Mouse (Mus musculus) layer of hippocampus, postnatal 14 days (tissue): ENCODE measurements around the gene Pde10a. TPM values are rescaled to one million over a fixed set of nuclear protein-coding genes. Genes with fewer than 3 reads are reported as not detected.

Experiments used
- DNase-seq, 2 experiments: peaks; one replicate each; pipeline ENCODE4 v3.0.0; 2021 to 2022; ENCODE audit warnings: low spot score in 2 of 2, mixed read lengths in 1 of 2
- total RNA-seq, 2 experiments: library from RNA; stranded (reverse); gene quantifications; 2 replicates each; pipeline ENCODE4 v1.2.3; 2021

Pde10a gene
- total RNA-seq, 2 experiments from 2014 or later: 66.5 to 67.2 TPM

- no peak for DNase-seq
Observed at GRCm38 (mm10) chr17:8798531-8799295, 273.5 kb downstream of the Pde10a start.

- no peak for DNase-seq
Observed at GRCm38 (mm10) chr17:8799296-8799731, 274.1 kb downstream of the Pde10a start.

- no peak for DNase-seq
Observed at GRCm38 (mm10) chr17:8799914-8800420, 274.8 kb downstream of the Pde10a start.

GRCm38 (mm10) chr17:8800478-8801082, 275.4 kb downstream of the Pde10a start:
- DNase-seq: no peak

- peak; percentile 67 to 70 for DNase-seq
Observed at GRCm38 (mm10) chr17:8801083-8801854, 276.1 kb downstream of the Pde10a start.

- no peak for DNase-seq
Observed at GRCm38 (mm10) chr17:8801855-8802104, 276.6 kb downstream of the Pde10a start.

- peak in 1 of 2 experiments; percentile 22 for DNase-seq
Observed at GRCm38 (mm10) chr17:8802161-8802888, 277.2 kb downstream of the Pde10a start.

GRCm38 (mm10) chr17:8802889-8803799, 278.0 kb downstream of the Pde10a start:
- DNase-seq: no peak

- no peak for DNase-seq
Observed at GRCm38 (mm10) chr17:8807345-8807744, 282.2 kb downstream of the Pde10a start.

GRCm38 (mm10) chr17:8809771-8810170, 284.6 kb downstream of the Pde10a start:
- DNase-seq: no peak

GRCm38 (mm10) chr17:8810201-8810600, 285.0 kb downstream of the Pde10a start:
- DNase-seq: no peak

GRCm38 (mm10) chr17:8812228-8812865, 287.2 kb downstream of the Pde10a start:
- DNase-seq: no peak

GRCm38 (mm10) chr17:8813773-8814491, 288.8 kb downstream of the Pde10a start:
- no peak for DNase-seq

GRCm38 (mm10) chr17:8815376-8815775, 290.2 kb downstream of the Pde10a start:
- no peak for DNase-seq

GRCm38 (mm10) chr17:8815864-8816263, 290.7 kb downstream of the Pde10a start:
- DNase-seq: no peak

- no peak for DNase-seq
Observed at GRCm38 (mm10) chr17:8818675-8819074, 293.5 kb downstream of the Pde10a start.

- DNase-seq: no peak
Observed at GRCm38 (mm10) chr17:8823548-8823947, 298.4 kb downstream of the Pde10a start.

GRCm38 (mm10) chr17:8827204-8827603, 302.0 kb downstream of the Pde10a start:
- DNase-seq: peak in 1 of 2 experiments; percentile 36

- DNase-seq: no peak
Observed at GRCm38 (mm10) chr17:8831001-8831400, 305.8 kb downstream of the Pde10a start.
